Mouse (Mus musculus) CH12.LX (cell line): Measurements from ENCODE around the gene Sar1b. TPM values are rescaled to one million over a fixed set of nuclear protein-coding genes. Genes with fewer than 3 reads are reported as not detected.

ENCODE experiments used
- DNase-seq: peaks from one replicate; pipeline ENCODE4 v3.0.0-alpha.2; 2013; ENCODE audit errors: extremely low read depth
- H3K27ac ChIP-seq: 2 replicates; pipeline ENCODE4 v1.5.1; 2012; ENCODE audit warnings: low read depth, mild to moderate bottlenecking, control low read depth, moderate library complexity; ENCODE audit not compliant: insufficient read depth
- H3K27me3 ChIP-seq: replicated peaks from 2 replicates; pipeline ENCODE3; 2012; ENCODE audit warnings: inconsistent platforms
- H3K36me3 ChIP-seq, 2 experiments: replicated peaks in 1 of 2; 2 replicates each; pipeline versions ENCODE3 to v1.6.1; 2012; ENCODE audit warnings: inconsistent platforms in 1 of 2, low read length in 1 of 2, mild to moderate bottlenecking in 1 of 2, mixed read lengths in 1 of 2, moderate library complexity in 1 of 2; ENCODE audit not compliant: control insufficient read depth in 1 of 2, insufficient read depth in 1 of 2
- H3K4me1 ChIP-seq, 2 experiments: 2 replicates each; pipeline ENCODE4 v1.6.1; 2012; ENCODE audit warnings: inconsistent platforms in 1 of 2, moderate library complexity in 1 of 2; ENCODE audit not compliant: insufficient read depth in 2 of 2, control insufficient read depth in 1 of 2
- H3K4me2 ChIP-seq: 2 replicates; pipeline ENCODE4 v1.6.1; 2012; ENCODE audit warnings: low read depth, mild to moderate bottlenecking, control low read depth; ENCODE audit not compliant: poor library complexity, insufficient read depth, severe bottlenecking
- H3K4me3 ChIP-seq, 3 experiments: fragments of 150-350 bp in 1 of 3; sonication (generic) in 1 of 3; replicated peaks in 1 of 3; 2 replicates each; pipeline versions ENCODE3 to v1.5.1; 2011 to 2012; ENCODE audit warnings: low read depth in 2 of 3, low read length in 2 of 3, mild to moderate bottlenecking in 2 of 3, moderate library complexity in 2 of 3, control low read depth in 1 of 3, improper control_type of control experiment in 1 of 3, inconsistent platforms in 1 of 3, mixed read lengths in 1 of 3; ENCODE audit not compliant: poor library complexity in 1 of 3
- H3K79me2 ChIP-seq: replicated peaks from 2 replicates; pipeline ENCODE4 v1.6.1; 2012; ENCODE audit warnings: mild to moderate bottlenecking, moderate library complexity; ENCODE audit not compliant: control insufficient read depth, poor library complexity, insufficient read depth, severe bottlenecking; ENCODE audit errors: extremely low read depth
- H3K9ac ChIP-seq: 2 replicates; pipeline ENCODE4 v1.6.1; 2012; ENCODE audit warnings: low read depth, mild to moderate bottlenecking, control low read depth, moderate library complexity; ENCODE audit not compliant: insufficient read depth
- H3K9me3 ChIP-seq: replicated peaks from 2 replicates; pipeline ENCODE3; 2012; ENCODE audit warnings: low read length, inconsistent platforms, mixed read lengths
- CHD2 ChIP-seq: IDR thresholded peaks from 2 replicates; pipeline ENCODE4 v1.6.1; 2011; ENCODE audit warnings: low read length, improper control_type of control experiment
- CTCF ChIP-seq, 2 experiments: IDR thresholded peaks in 1 of 2; conservative IDR thresholded peaks in 1 of 2; 2 replicates each; pipeline ENCODE4 v1.5.1; 2011 to 2012; ENCODE audit warnings: low read depth in 2 of 2, low read length in 2 of 2, improper control_type of control experiment in 1 of 2, inconsistent platforms in 1 of 2, mild to moderate bottlenecking in 1 of 2, moderate library complexity in 1 of 2
- E2F4 ChIP-seq: IDR thresholded peaks from 2 replicates; pipeline ENCODE4 v1.6.1; 2011; ENCODE audit warnings: low read depth, low read length, improper control_type of control experiment; ENCODE audit not compliant: insufficient replicate concordance
- ELF1 ChIP-seq: IDR thresholded peaks from 2 replicates; pipeline ENCODE4 v1.6.1; 2014; ENCODE audit warnings: low read depth, mild to moderate bottlenecking, inconsistent platforms, low read length, improper control_type of control experiment
- EP300 ChIP-seq: IDR thresholded peaks from 2 replicates; pipeline ENCODE4 v1.6.1; 2011; ENCODE audit warnings: low read length, improper control_type of control experiment
- JUND ChIP-seq: conservative IDR thresholded peaks from 2 replicates; pipeline ENCODE4 v1.6.1; 2011; ENCODE audit warnings: low read depth, low read length, improper control_type of control experiment
- MAFK ChIP-seq: IDR thresholded peaks from 2 replicates; pipeline ENCODE4 v1.6.1; 2011; ENCODE audit warnings: low read length, improper control_type of control experiment; ENCODE audit not compliant: insufficient replicate concordance
- PAX5 ChIP-seq: IDR thresholded peaks from 2 replicates; pipeline ENCODE4 v1.6.1; 2012; ENCODE audit warnings: low read length, inconsistent platforms, mixed read lengths
- POLR2AphosphoS2 ChIP-seq: IDR thresholded peaks from 2 replicates; pipeline ENCODE4 v1.6.1; 2011; ENCODE audit warnings: low read depth, low read length, improper control_type of control experiment
- RAD21 ChIP-seq: IDR thresholded peaks from 2 replicates; pipeline ENCODE4 v1.6.1; 2011; ENCODE audit warnings: low read depth, mild to moderate bottlenecking, low read length, improper control_type of control experiment, moderate library complexity
- SIN3A ChIP-seq: IDR thresholded peaks from 2 replicates; pipeline ENCODE4 v1.6.1; 2012; ENCODE audit warnings: low read length, improper control_type of control experiment, inconsistent platforms
- SMC3 ChIP-seq: IDR thresholded peaks from 2 replicates; pipeline ENCODE4 v1.6.1; 2011; ENCODE audit warnings: low read depth, low read length, improper control_type of control experiment
- TBP ChIP-seq: conservative IDR thresholded peaks from 2 replicates; pipeline ENCODE4 v1.6.1; 2011; ENCODE audit warnings: low read depth, low read length, improper control_type of control experiment
- ZC3H11A ChIP-seq: IDR thresholded peaks from 2 replicates; pipeline ENCODE4 v1.6.1; 2012; ENCODE audit warnings: low read depth, mild to moderate bottlenecking, inconsistent platforms, low read length, improper control_type of control experiment
- ZNF384 ChIP-seq: IDR thresholded peaks from 2 replicates; pipeline ENCODE4 v1.6.1; 2012; ENCODE audit warnings: low read depth, low read length, improper control_type of control experiment, inconsistent platforms
- dilution Hi-C: fragments of 300-500 bp; cut with MboI; formaldehyde crosslinking; loops from 2 replicates; pipeline ENCODE4 v1.14.3; 2020; ENCODE audit warnings: low sequenced_read_pairs; ENCODE audit not compliant: extremely low pct_unique_long_range_greater_than_20kb, extremely low pct_ligation_motif_present
- in situ Hi-C: fragments of 300-500 bp; cut with MboI; formaldehyde crosslinking; loops from 3 replicates; pipeline ENCODE4 v1.14.3; 2019; ENCODE audit warnings: low sequenced_read_pairs, low pct_ligation_motif_present, low pct_unique_long_range_greater_than_20kb, mixed read lengths
- polyA plus RNA-seq: library from polyadenylated mRNA; unstranded; fragments of >175 nt; gene quantifications from 2 replicates; pipeline ENCODE4 v1.2.1, GENCODE M21; 2012; ENCODE audit warnings: low read depth; ENCODE audit not compliant: insufficient read length
- total RNA-seq, 2 experiments: library from RNA; depleted of rRNA; stranded (reverse); fragments of 300-350 nt in 1 of 2; fragments of >200 nt in 1 of 2; gene quantifications; 2 replicates each; pipeline ENCODE4 v1.2.3; 2012 to 2014

Sar1b gene
- total and polyA plus RNA-seq, 3 experiments = 79.3 to 258 (median 171) TPM

- in situ Hi-C loops = no loop called here
- Histone ChIP-seq H3K4me1 (peaks cover 0 to 22% of the 10 kb centered on the region in 2 experiments; a peak in 2 of 4 replicates), H3K9ac (no peak overlapping the region), H3K4me2 (no peak overlapping the region), H3K4me3 (no peak overlapping the region), H3K9me3 (peaks cover 8% of the 10 kb centered on the region), H3K36me3 (peaks cover 3 to 4% of the 10 kb centered on the region in 2 experiments), H3K79me2 (no peaks in the 10 kb centered on the region), H3K27ac (no peak overlapping the region), H3K27me3 (no peaks in the 10 kb centered on the region)
- dilution Hi-C loops = no loop called here
- TF ChIP-seq PAX5 (no peak), SIN3A (no peak), SMC3 (no peak), ELF1 (no peak), JUND (no peak), EP300 (no peak), RAD21 (no peak)
- no peak for DNase-seq
These were observed 43.8 kb downstream of the Sar1b start for GRCm38 (mm10) chr11:51807108-51807879.

GRCm38 (mm10) chr11:51809632-51810224, 46.2 kb downstream of the Sar1b start:
- DNase-seq = peak; percentile 69
- dilution Hi-C loops = no loop called here
- H3K27me3 ChIP-seq = no peaks in the 10 kb centered on the region

GRCm38 (mm10) chr11:51811230-51811629, 47.7 kb downstream of the Sar1b start:
- dilution Hi-C loops = no loop called here
- Histone ChIP-seq H3K79me2 (peaks cover 8% of the 10 kb centered on the region; the same call in 1 of the 2 replicates), H3K27ac (no peak overlapping the region), H3K9ac (no peak overlapping the region), H3K4me3 (no peak overlapping the region), H3K4me1 (peaks cover 0 to 10% of the 10 kb centered on the region in 2 experiments; a peak in 2 of 4 replicates), H3K27me3 (no peaks in the 10 kb centered on the region), H3K9me3 (peaks cover 39% of the 10 kb centered on the region)
- in situ Hi-C loops = no loop called here
- DNase-seq = no peak
- TF ChIP-seq RAD21 (peak; percentile 47), ZC3H11A (no peak), E2F4 (no peak), CTCF (conservative IDR thresholded peaks at IDR 0.05 in 1 of 2, IDR thresholded peaks at IDR 0.05 in 1 of 2; ENCODE audit: low read depth in 2 of 2, low read length in 2 of 2) (peak; percentile 17 to 59; a peak in 2 of 4 replicates), SMC3 (peak; percentile 41; the same call in 1 of the 2 replicates)
- TF ChIP-seq, all 38 proteins: peak for 3
- H3K36me3 ChIP-seq = peaks cover 41 to 43% of the 10 kb centered on the region in 2 experiments
- no peak overlapping the region for H3K4me2 ChIP-seq

More at GRCm38 (mm10) chr11:51809632-51810224, 46.2 kb downstream of the Sar1b start:
- TF ChIP-seq MAFK (no peak), POLR2AphosphoS2 (no peak), CTCF (conservative IDR thresholded peaks at IDR 0.05 in 1 of 2, IDR thresholded peaks at IDR 0.05 in 1 of 2; ENCODE audit: low read depth in 2 of 2, low read length in 2 of 2) (peak; percentile 12 to 64; a peak in 2 of 4 replicates), TBP (no peak), CHD2 (peak; percentile 94), ZNF384 (peak; percentile 79), SMC3 (peak; percentile 45), RAD21 (peak; percentile 55), ELF1 (no peak)
- H3K27ac ChIP-seq = no peak overlapping the region
- in situ Hi-C loops = no loop called here
- H3K9ac ChIP-seq = no peak overlapping the region
- H3K9me3 ChIP-seq = peaks cover 31% of the 10 kb centered on the region
- peaks cover 26 to 28% of the 10 kb centered on the region in 2 experiments for H3K36me3 ChIP-seq
- peaks cover 0 to 22% of the 10 kb centered on the region in 2 experiments; a peak in 2 of 4 replicates for H3K4me1 ChIP-seq
- H3K4me3 ChIP-seq = no peak overlapping the region
- no peaks in the 10 kb centered on the region for H3K79me2 ChIP-seq
- H3K4me2 ChIP-seq = no peak overlapping the region
